Mouse (Mus musculus) Patski (cell line): ENCODE measurements around the gene Tjp2. TPM values are rescaled to one million over a fixed set of nuclear protein-coding genes. Genes with fewer than 3 reads are reported as not detected.

ENCODE experiments used
- ATAC-seq: fragments of 100-300 bp; one replicate; pipeline ENCODE4 v1.8.0; 2021
- CTCF ChIA-PET: fragments of 350-600 bp; sonication (Branson Sonifier 250); formaldehyde crosslinking; loops from one replicate; lab custom pipeline; 2022; ENCODE audit warnings: inconsistent platforms; lab: Charles Lee
- POLR2A ChIA-PET: fragments of 350-600 bp; sonication (Branson Sonifier 250); formaldehyde crosslinking; loops from one replicate; lab custom pipeline; 2022; ENCODE audit warnings: antibody characterized with exemption, inconsistent platforms; lab: Charles Lee
- DNase-seq: peaks from one replicate; pipeline ENCODE4 v3.0.0-alpha.2; 2011; ENCODE audit warnings: low read depth, low spot score
- H3K27me3 ChIP-seq: fragments of 371-371 bp; one replicate; pipeline ENCODE4 v1.5.1; 2021
- CTCF ChIP-seq: fragments of 100-300 bp; IDR thresholded peaks from one replicate; pipeline ENCODE4 v1.5.1; 2021
- in situ Hi-C: fragments of 300-500 bp; cut with MboI; formaldehyde crosslinking; loops from 3 replicates; pipeline ENCODE4 v1.11.1; 2018; ENCODE audit warnings: low pct_unique_long_range_greater_than_20kb, mixed read lengths
- polyA plus RNA-seq: library from polyadenylated mRNA; unstranded; gene quantifications from one replicate; pipeline ENCODE4 v1.2.3, GENCODE M21; 2021

Gene Tjp2
- polyA plus RNA-seq, 1 experiment from 2014 or later: 43.3 TPM

GRCm38 (mm10) chr19:24144009-24144408, 80.8 kb downstream of the Tjp2 start:
- ATAC-seq: no peak
- in situ Hi-C loops: no loop called here
- DNase-seq: no peak
- TF ChIP-seq CTCF: no peak
- H3K27me3 ChIP-seq: no peaks in the 10 kb centered on the region
- CTCF ChIA-PET: interaction anchor here (0.6 to 2.7 kb wide), 2 partner anchors 10 to 127 kb away, joined by 3 to 9 read pairs; no protein-coding TSS in a partner anchor
- POLR2A ChIA-PET: no interaction called here

GRCm38 (mm10) chr19:24142621-24143061, 82.2 kb downstream of the Tjp2 start:
- POLR2A ChIA-PET: no interaction called here
- DNase-seq (no peak), ATAC-seq (no peak)
- CTCF ChIA-PET: no interaction called here
- in situ Hi-C loops: no loop called here
- no peak for TF ChIP-seq CTCF
- no peaks in the 10 kb centered on the region for H3K27me3 ChIP-seq

- ChIA-PET CTCF (no interaction called here), POLR2A (interaction anchor here (0.6 kb wide), 1 partner anchor 30 kb away, joined by 3 read pairs; no protein-coding TSS in a partner anchor)
- ATAC-seq: no peak
- no peak for DNase-seq
- in situ Hi-C loops: no loop called here
- no peaks in the 10 kb centered on the region for H3K27me3 ChIP-seq
- no peak for TF ChIP-seq CTCF
Measured at GRCm38 (mm10) chr19:24140298-24140697, 84.5 kb downstream of the Tjp2 start.

GRCm38 (mm10) chr19:24137392-24137791, 87.4 kb downstream of the Tjp2 start:
- no peak for DNase-seq
- POLR2A ChIA-PET: no interaction called here
- in situ Hi-C loops: no loop called here
- H3K27me3 ChIP-seq: no peaks in the 10 kb centered on the region
- no peak for ATAC-seq
- CTCF ChIA-PET: interaction anchor here (1.1 kb wide), 1 partner anchor 8 kb away, joined by 4 read pairs; no protein-coding TSS in a partner anchor
- no peak for TF ChIP-seq CTCF

GRCm38 (mm10) chr19:24134991-24135390, 89.8 kb downstream of the Tjp2 start:
- no peak for TF ChIP-seq CTCF
- no peak for ATAC-seq
- DNase-seq: no peak
- no peaks in the 10 kb centered on the region for H3K27me3 ChIP-seq
- in situ Hi-C loops: no loop called here
- CTCF ChIA-PET: no interaction called here
- POLR2A ChIA-PET: no interaction called here

GRCm38 (mm10) chr19:24134144-24134911, 90.5 kb downstream of the Tjp2 start:
- no peaks in the 10 kb centered on the region for H3K27me3 ChIP-seq
- ChIA-PET CTCF (no interaction called here), POLR2A (no interaction called here)
- no peak for TF ChIP-seq CTCF
- DNase-seq (no peak), ATAC-seq (no peak)
- in situ Hi-C loops: no loop called here

GRCm38 (mm10) chr19:24123534-24124290, 101.1 kb downstream of the Tjp2 start:
- POLR2A ChIA-PET: no interaction called here

GRCm38 (mm10) chr19:24123087-24123486, 101.7 kb downstream of the Tjp2 start:
- H3K27me3 ChIP-seq: no peaks in the 10 kb centered on the region
- no peak for TF ChIP-seq CTCF
- DNase-seq: no peak
- ATAC-seq: no peak
- CTCF ChIA-PET: no interaction called here
- in situ Hi-C loops: no loop called here
- POLR2A ChIA-PET: no interaction called here

More at GRCm38 (mm10) chr19:24123534-24124290, 101.1 kb downstream of the Tjp2 start:
- in situ Hi-C loops: no loop called here
- CTCF ChIA-PET: interaction anchor here (1.1 kb wide), 1 partner anchor 16 kb away, joined by 3 read pairs; no protein-coding TSS in a partner anchor
- no peaks in the 10 kb centered on the region for H3K27me3 ChIP-seq
- no peak for TF ChIP-seq CTCF
- DNase-seq (no peak), ATAC-seq (no peak)

- in situ Hi-C loops: no loop called here
- ATAC-seq (no peak), DNase-seq (no peak)
- ChIA-PET CTCF (no interaction called here), POLR2A (interaction anchor here (0.7 kb wide), 1 partner anchor 19 kb away, joined by 3 read pairs; no protein-coding TSS in a partner anchor)
- no peak for TF ChIP-seq CTCF
- no peaks in the 10 kb centered on the region for H3K27me3 ChIP-seq
Measured at GRCm38 (mm10) chr19:24122647-24123046, 102.2 kb downstream of the Tjp2 start.

- no peaks in the 10 kb centered on the region for H3K27me3 ChIP-seq
- no peak for TF ChIP-seq CTCF
- in situ Hi-C loops: no loop called here
- ChIA-PET CTCF (interaction anchor here (1.2 kb wide), 1 partner anchor 11 kb away, joined by 3 read pairs; no protein-coding TSS in a partner anchor), POLR2A (interaction anchor here (1.3 kb wide), 1 partner anchor 10 kb away, joined by 3 read pairs; no protein-coding TSS in a partner anchor)
- no peak for DNase-seq
- ATAC-seq: no peak
Measured at GRCm38 (mm10) chr19:24120811-24121210, 104.0 kb downstream of the Tjp2 start.
